Mouse (Mus musculus) stomach, postnatal 0 days (tissue): Measurements from ENCODE around the gene Reg4. TPM values are rescaled to one million over a fixed set of nuclear protein-coding genes. Genes with fewer than 3 reads are reported as not detected.

Experiments
- ATAC-seq: fragments of 200-750 bp; cut with Nextera tagmentation; 2 replicates; pipeline ENCODE4 v1.8.0; 2017; ENCODE audit not compliant: low FRiP score, low TSS enrichment
- DNase-seq: peaks from one replicate; pipeline ENCODE4 v3.0.0-alpha.2; 2016; ENCODE audit warnings: low spot score
- H3K27ac ChIP-seq: fragments of 300-500 bp; sonication (generic); replicated peaks from 2 replicates; pipeline ENCODE4 v1.5.1; 2014; ENCODE audit warnings: mild to moderate bottlenecking, control low read depth
- H3K27me3 ChIP-seq: fragments of 300-500 bp; sonication (generic); 2 replicates; pipeline ENCODE4 v1.6.1; 2014; ENCODE audit warnings: low read length; ENCODE audit not compliant: control insufficient read depth, insufficient read depth
- H3K36me3 ChIP-seq: fragments of 300-500 bp; sonication (generic); 2 replicates; pipeline ENCODE4 v1.6.1; 2014; ENCODE audit warnings: low read length, mixed read lengths; ENCODE audit not compliant: control insufficient read depth, insufficient read depth
- H3K4me1 ChIP-seq: fragments of 300-500 bp; sonication (generic); replicated peaks from 2 replicates; pipeline ENCODE4 v1.6.1; 2014; ENCODE audit warnings: antibody characterized with exemption; ENCODE audit not compliant: control insufficient read depth, insufficient read depth
- H3K4me2 ChIP-seq: fragments of 300-500 bp; sonication (generic); replicated peaks from 2 replicates; pipeline ENCODE4 v1.6.1; 2014; ENCODE audit warnings: low read depth, mild to moderate bottlenecking, control low read depth, moderate library complexity
- H3K4me3 ChIP-seq: fragments of 300-500 bp; sonication (generic); 2 replicates; pipeline ENCODE4 v1.5.1; 2014; ENCODE audit warnings: low read depth, low read length, control low read depth
- H3K9ac ChIP-seq: fragments of 300-500 bp; sonication (generic); 2 replicates; pipeline ENCODE4 v1.6.1; 2014; ENCODE audit warnings: mild to moderate bottlenecking, low read length, control low read depth, mixed read lengths
- H3K9me3 ChIP-seq: fragments of 300-500 bp; sonication (generic); 2 replicates; pipeline ENCODE4 v1.6.1; 2016; ENCODE audit warnings: low read length; ENCODE audit not compliant: control insufficient read depth
- CTCF ChIP-seq: IDR thresholded peaks from 2 replicates; pipeline ENCODE4 v1.5.1; 2016; ENCODE audit warnings: antibody characterized with exemption, low read depth, mild to moderate bottlenecking, moderate library complexity
- EP300 ChIP-seq: optimal IDR thresholded peaks from 2 replicates; pipeline ENCODE3; 2016; ENCODE audit warnings: antibody characterized with exemption
- WGBS: fragments of 180-500 bp; shearing (Covaris S2); extraction: QIAGEN DNeasy Blood & Tissue Kit; methylation state at CpG from one replicate; pipeline ENCODE4 v1.1.7; 2014; 5-methylcytosine and 5-hydroxymethylcytosine counted together
- polyA plus RNA-seq: library from polyadenylated mRNA; unstranded; fragments of >200 nt; fragmentation: Nextera tagmentation; extraction: Ambion mirVana; gene quantifications from 2 replicates; pipeline ENCODE4 v1.2.1, GENCODE M21; 2015

Reg4 gene
- polyA plus RNA-seq: not detected in 2 replicates

DNA sequence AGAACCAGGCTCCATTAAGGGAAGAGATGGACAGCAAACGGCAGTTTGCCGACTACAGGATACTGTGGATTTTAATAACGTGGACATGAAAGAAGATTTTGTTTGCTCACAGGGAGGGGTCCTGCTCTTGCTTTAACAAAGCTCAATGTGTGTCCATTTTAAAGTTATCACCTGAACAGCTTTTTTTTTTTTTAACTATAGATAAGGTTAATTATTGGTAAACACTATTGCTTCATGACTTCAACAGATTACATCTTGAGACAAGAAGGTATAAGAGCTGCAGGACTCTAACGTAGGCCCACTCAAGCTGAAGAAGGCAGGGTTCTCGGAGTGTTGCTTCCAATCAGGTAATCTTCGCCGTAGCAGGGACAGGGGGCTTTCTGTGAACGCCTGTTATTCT, at the start of gene Reg4:
Gene Reg4 (plus strand): TSS at position 301 of the 400 bp plus-strand sequence.
- no peaks in the 10 kb centered on the region for H3K4me1 ChIP-seq
- H3K4me3 ChIP-seq: no peak within 1 kb of the TSS
- DNase-seq (no peak), ATAC-seq (no peak)
- TF ChIP-seq CTCF (no peak), EP300 (no peak)
- H3K27ac ChIP-seq: no peak within 1 kb of the TSS
- no peak within 1 kb of the TSS for H3K4me2 ChIP-seq
- WGBS: 69% methylated on average over 8 of the region's 8 CpGs
- no peaks in the 10 kb centered on the region for H3K9me3 ChIP-seq
- H3K27me3 ChIP-seq: no peaks in the 10 kb centered on the region
- no peak within 1 kb of the TSS for H3K9ac ChIP-seq
- H3K36me3 ChIP-seq: no peaks in the 10 kb centered on the region

DNA sequence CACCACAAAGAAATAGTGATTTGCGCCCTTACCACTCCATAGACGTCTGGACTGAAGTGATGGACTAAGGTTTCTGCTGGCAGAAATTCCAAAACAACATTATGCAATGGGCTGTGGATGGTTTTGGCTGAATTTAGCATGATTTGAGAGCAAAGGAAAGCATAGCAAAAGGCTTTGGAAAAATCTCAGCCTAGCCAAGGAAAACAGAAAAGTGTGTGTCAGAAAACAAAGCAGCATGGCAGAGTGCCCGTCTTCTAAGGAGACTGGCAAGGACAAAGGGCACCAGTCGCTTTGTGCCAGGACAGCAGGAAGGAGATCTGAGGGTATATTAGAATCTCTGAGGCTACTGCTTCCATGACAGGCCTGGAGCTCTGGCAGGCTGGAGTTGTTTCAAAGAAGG, 43.6 kb upstream of the Reg4 start:
- H3K4me1 ChIP-seq: no peaks in the 10 kb centered on the region
- H3K27ac ChIP-seq: no peak overlapping the region
- WGBS: 81% methylated on average over 4 of the region's 4 CpGs
- no peak overlapping the region for H3K4me2 ChIP-seq
- no peak overlapping the region for H3K9ac ChIP-seq
- no peaks in the 10 kb centered on the region for H3K27me3 ChIP-seq
- no peaks in the 10 kb centered on the region for H3K9me3 ChIP-seq
- DNase-seq (no peak), ATAC-seq (no peak)
- TF ChIP-seq CTCF (no peak), EP300 (no peak)
- H3K36me3 ChIP-seq: no peaks in the 10 kb centered on the region
- H3K4me3 ChIP-seq: no peak overlapping the region

DNA sequence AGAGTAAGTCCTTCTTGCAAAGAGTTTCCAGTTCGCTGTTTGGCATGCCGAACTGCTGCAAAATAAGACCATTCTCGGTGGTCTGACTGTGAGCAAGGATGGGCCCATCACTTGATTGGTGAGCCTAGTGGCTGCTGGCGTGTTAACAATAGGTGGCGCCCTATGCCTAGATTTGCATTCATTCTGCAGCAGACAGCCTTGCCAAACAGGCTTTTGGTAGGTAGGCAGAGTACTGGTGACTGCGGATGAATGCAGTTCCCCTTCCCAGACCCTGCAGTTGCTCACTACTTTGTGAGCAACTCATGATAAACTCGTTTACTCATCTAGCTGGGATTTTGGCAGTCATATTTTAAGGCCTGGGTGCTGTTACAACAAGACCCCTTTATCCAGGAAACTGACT, 41.2 kb upstream of the Reg4 start:
- WGBS: 18% methylated on average over 7 of the region's 7 CpGs
- ATAC-seq (0 out of 2 replicates have a peak, but pooled peaks have one; percentile 57), DNase-seq (peak; percentile 74)
- no peaks in the 10 kb centered on the region for H3K4me1 ChIP-seq
- no peaks in the 10 kb centered on the region for H3K36me3 ChIP-seq
- no peak overlapping the region for H3K4me2 ChIP-seq
- H3K9me3 ChIP-seq: no peaks in the 10 kb centered on the region
- no peak overlapping the region for H3K4me3 ChIP-seq
- no peaks in the 10 kb centered on the region for H3K27me3 ChIP-seq
- peak; percentile 91 for TF ChIP-seq CTCF
- no peak for TF ChIP-seq EP300
- no peak overlapping the region for H3K27ac ChIP-seq
- no peak overlapping the region for H3K9ac ChIP-seq

DNA sequence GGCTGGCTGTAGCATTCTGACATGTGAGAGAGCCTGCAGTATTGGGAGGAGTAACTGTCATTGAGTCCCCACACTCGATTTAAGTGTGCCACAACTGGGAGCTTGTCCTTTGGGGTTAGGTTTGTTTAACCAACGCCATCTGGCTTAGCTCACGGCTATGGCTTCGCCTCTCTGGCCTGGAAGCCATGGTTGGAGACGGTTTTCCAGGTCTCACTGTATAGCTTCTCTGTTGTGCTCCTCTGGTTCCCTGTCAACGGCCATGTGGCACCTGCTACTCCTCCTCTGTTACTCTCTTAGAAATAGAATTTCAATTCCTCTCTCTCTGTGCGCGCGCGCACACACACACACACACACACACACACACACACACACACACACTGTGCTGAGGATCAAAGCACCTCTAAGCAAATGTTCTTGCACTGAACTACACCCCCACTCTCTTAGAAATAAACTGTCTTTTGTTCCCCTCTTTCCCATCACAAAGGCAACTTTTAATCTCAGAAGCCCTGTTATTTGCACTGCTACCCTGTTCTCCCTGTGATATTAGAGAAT, 36.7 kb upstream of the Reg4 start:
- H3K27me3 ChIP-seq: no peaks in the 10 kb centered on the region
- no peak for TF ChIP-seq CTCF
- no peak for TF ChIP-seq EP300
- no peaks in the 10 kb centered on the region for H3K4me1 ChIP-seq
- DNase-seq (no peak), ATAC-seq (no peak)
- 23% methylated on average over 8 of the region's 10 CpGs for WGBS
- no peaks in the 10 kb centered on the region for H3K9me3 ChIP-seq
- H3K27ac ChIP-seq: no peak overlapping the region
- H3K36me3 ChIP-seq: no peaks in the 10 kb centered on the region
- no peak overlapping the region for H3K9ac ChIP-seq
- H3K4me2 ChIP-seq: no peak overlapping the region
- H3K4me3 ChIP-seq: no peak overlapping the region

DNA sequence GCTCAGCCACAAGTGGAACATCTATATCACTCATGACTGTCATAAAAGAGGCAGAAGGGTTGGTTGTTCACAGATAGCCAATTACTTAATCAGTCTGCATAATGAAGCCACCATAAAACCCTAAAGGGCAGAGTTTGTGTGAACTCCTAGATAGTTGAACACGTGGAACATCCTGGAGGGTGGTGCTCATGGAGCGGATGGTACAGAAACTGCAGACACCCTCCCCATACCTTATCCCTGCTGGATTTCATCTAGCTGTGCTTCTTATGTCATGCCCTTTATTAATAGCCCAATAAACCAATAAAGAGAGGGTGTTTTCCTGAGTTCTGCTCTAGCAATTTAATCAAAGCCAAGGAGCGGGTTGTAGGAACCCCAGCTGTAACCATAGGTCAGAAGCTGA, 34.2 kb upstream of the Reg4 start:
- 75% methylated on average over 3 of the region's 3 CpGs for WGBS
- H3K9ac ChIP-seq: no peak overlapping the region
- TF ChIP-seq EP300 (no peak), CTCF (no peak)
- H3K27ac ChIP-seq: no peak overlapping the region
- DNase-seq (no peak), ATAC-seq (no peak)
- H3K36me3 ChIP-seq: no peaks in the 10 kb centered on the region
- no peak overlapping the region for H3K4me2 ChIP-seq
- H3K4me3 ChIP-seq: no peak overlapping the region
- H3K4me1 ChIP-seq: no peaks in the 10 kb centered on the region
- no peaks in the 10 kb centered on the region for H3K9me3 ChIP-seq
- H3K27me3 ChIP-seq: no peaks in the 10 kb centered on the region

DNA sequence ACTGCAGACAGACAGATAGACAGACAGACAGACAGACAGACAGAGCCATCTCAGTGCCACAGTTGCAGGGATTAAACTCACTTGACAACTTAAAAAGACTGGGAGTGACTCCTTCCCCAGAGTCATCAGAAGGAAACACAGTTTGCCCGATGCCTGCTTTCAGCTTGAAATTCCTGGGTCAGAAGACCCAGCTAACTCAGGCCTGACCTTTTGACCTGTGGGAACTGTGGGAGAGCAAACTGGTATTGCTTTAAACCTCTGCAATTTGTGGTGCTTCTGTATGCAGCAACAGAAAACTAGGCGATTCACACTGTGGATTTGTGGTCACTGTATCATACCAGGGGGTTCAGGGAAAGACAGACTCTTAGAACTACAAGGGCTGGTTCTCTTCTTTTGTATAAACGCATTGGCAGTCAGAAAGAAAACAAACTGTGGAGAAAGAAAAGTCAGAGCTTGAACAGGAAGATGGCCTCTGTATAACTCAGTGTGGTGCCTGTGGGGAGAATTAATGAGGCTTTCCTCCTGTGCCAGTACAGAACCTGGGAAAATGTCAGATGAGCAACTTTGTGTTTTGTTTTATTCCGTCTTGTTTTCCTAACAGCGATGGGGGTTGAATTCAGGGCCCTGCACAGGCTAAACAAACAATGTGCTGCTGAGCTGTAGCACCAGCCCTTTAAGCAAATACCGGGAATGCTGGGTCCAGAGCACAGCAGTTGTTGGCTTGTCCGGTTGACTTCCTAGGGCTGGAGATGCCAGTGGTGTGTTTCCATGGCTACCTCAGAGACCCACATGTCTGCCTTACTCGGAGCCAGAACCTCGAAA, 24.0 kb upstream of the Reg4 start:
- 21% methylated on average over 9 of the region's 9 CpGs for WGBS
- H3K9ac ChIP-seq: no peak overlapping the region
- DNase-seq: peak; percentile 57
- H3K9me3 ChIP-seq: no peaks in the 10 kb centered on the region
- no peak overlapping the region for H3K27ac ChIP-seq
- H3K4me2 ChIP-seq: no peak overlapping the region
- no peaks in the 10 kb centered on the region for H3K36me3 ChIP-seq
- no peak overlapping the region for H3K4me3 ChIP-seq
- peak; percentile 87 for ATAC-seq
- H3K4me1 ChIP-seq: no peaks in the 10 kb centered on the region
- TF ChIP-seq CTCF (no peak), EP300 (no peak)
- H3K27me3 ChIP-seq: no peaks in the 10 kb centered on the region
